Mouse (Mus musculus): ENCODE results near the gene Lhx2.

GRCm38 (mm10) chr2:38405356-38405755 is 66.3 kb downstream of the Lhx2 start:
- TF ChIP-seq CTCF (IDR thresholded peaks at IDR 0.05; ENCODE audit: extremely low read depth, insufficient read depth, low read length) (no peak), POLR2A (IDR thresholded peaks at IDR 0.05; ENCODE audit: extremely low read depth, insufficient read depth, low read length) (no peak)
